Mouse (Mus musculus): ENCODE results near the gene Ptprk. TPM values are rescaled to one million over a fixed set of nuclear protein-coding genes. Genes with fewer than 3 reads are reported as not detected.

Ptprk gene
- 41.9 and 44.0 TPM in 2 replicates for polyA plus RNA-seq (2014; fragmentation: Nextera tagmentation; extraction: Ambion mirVana)

DNA sequence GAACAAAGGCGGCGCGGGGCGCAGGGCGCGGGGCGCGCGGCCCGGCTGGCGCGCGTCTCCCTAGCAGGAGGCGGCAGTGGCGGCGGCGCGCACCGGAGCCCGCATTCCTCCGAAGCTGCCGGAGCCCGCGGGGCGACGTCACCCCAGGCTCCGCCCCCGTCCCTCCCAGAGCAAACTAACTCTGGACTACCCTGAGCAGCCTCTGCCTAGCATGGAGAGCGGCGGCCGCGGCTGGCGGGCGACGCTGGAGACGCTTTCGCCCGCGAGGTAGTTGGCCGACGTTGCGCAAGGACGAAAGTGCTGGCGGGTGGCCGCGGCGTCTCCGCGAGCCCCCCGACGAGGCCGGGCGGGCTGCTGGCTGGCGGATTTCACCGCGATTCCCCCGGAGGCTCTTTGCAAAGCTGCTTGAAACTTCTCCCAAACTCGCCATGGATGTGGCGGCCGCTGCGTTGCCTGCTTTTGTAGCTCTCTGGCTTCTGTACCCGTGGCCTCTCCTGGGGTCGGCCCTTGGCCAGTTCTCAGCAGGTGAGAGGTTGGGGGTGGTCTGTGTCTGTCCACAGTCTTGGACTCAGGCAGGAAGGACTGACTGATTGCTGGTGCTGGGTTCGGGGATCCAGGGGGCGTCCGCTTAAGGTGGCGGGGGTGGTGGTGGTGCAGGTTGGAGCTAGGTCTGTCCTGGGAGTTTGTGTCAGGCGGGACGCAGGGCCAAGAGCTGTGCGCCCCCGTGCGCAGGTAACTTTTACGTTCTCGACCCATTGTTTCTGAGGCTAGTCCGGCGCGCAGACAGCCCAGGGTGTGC, at the start of gene Ptprk:
Ptprk (plus strand) TSS at position 168 of the 799 bp plus-strand sequence.
- peak within 1 kb of the TSS; percentile 75 for H3K4me3 ChIP-seq (ENCODE audit: low read depth, low read length)
- peak within 1 kb of the TSS; percentile 82 for H3K4me2 ChIP-seq (ENCODE audit: low read length)
- H3K9ac ChIP-seq (ENCODE audit: low read length): peak within 1 kb of the TSS; percentile 91
- H3K4me1 ChIP-seq (replicated peaks; ENCODE audit: control insufficient read depth, insufficient read depth, low read length): peaks cover 15% of the 10 kb centered on the region; the same call in 1 of the 2 replicates
- H3K27ac ChIP-seq (ENCODE audit: low read depth): peak within 1 kb of the TSS; percentile 92
- WGBS: under 1% methylated on average over 77 of the region's 77 CpGs
- no peaks in the 10 kb centered on the region for H3K9me3 ChIP-seq (ENCODE audit: control insufficient read depth, low read length)
- H3K27me3 ChIP-seq (replicated peaks; ENCODE audit: control insufficient read depth, insufficient read depth, low read length): no peaks in the 10 kb centered on the region
- no peaks in the 10 kb centered on the region for H3K36me3 ChIP-seq (ENCODE audit: control insufficient read depth, insufficient read depth, low read length)
- ATAC-seq (replicated peaks; ENCODE audit: low FRiP score, low TSS enrichment, low read depth) (peak; percentile 97), DNase-seq (ENCODE audit: low spot score) (peak; percentile 95)

DNA sequence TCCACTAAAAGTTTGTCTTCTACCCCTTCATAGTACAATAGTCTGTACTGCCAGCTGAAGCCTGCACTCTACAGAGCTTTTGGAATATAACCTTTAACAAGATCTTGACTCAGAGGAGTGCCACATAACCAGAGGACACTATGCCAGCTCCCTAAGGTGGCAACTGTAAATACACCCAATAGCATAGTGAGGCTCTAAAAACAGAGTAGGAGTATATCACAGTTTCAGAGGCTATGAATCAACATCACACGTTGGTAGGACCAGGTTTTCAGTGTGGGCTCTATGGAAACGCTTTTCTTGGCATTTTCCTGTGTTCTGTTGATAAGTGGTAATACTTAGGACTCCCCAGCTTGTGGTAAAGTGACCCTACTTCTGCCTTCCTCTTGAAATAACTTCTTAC, 46.8 kb upstream of the Ptprk start:
- Histone ChIP-seq H3K27ac (ENCODE audit: low read depth) (no peak overlapping the region), H3K4me1 (replicated peaks; ENCODE audit: control insufficient read depth, insufficient read depth, low read length) (no peaks in the 10 kb centered on the region), H3K27me3 (replicated peaks; ENCODE audit: control insufficient read depth, insufficient read depth, low read length) (no peaks in the 10 kb centered on the region), H3K9me3 (ENCODE audit: control insufficient read depth, low read length) (no peaks in the 10 kb centered on the region), H3K36me3 (ENCODE audit: control insufficient read depth, insufficient read depth, low read length) (no peaks in the 10 kb centered on the region), H3K4me2 (ENCODE audit: low read length) (no peak overlapping the region), H3K4me3 (ENCODE audit: low read depth, low read length) (no peak overlapping the region), H3K9ac (ENCODE audit: low read length) (no peak overlapping the region)
- DNase-seq (ENCODE audit: low spot score): no peak
- 72% methylated on average over 2 of the region's 2 CpGs for WGBS
- no peak for ATAC-seq (replicated peaks; ENCODE audit: low FRiP score, low TSS enrichment, low read depth)

DNA sequence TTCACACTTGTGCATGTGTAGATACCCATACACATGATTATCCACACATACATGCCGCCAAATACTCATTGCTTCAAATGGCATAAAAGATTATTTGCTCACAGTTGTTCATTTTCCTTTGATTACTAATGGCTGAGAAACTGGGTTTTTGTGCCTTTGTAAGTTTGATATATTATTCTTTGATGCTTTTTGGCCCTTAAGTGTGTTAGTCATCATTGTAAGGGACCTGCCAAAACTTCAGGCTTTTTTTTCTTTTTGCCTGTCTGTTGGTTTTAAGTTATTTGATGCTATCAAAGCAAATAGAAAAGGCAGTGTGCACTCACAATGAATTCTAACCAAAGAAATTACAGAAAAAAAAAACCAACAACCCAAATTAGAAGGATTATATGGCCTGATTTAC, 38.2 kb upstream of the Ptprk start:
- Histone ChIP-seq H3K4me1 (replicated peaks; ENCODE audit: control insufficient read depth, insufficient read depth, low read length) (no peaks in the 10 kb centered on the region), H3K4me3 (ENCODE audit: low read depth, low read length) (no peak overlapping the region), H3K9me3 (ENCODE audit: control insufficient read depth, low read length) (no peaks in the 10 kb centered on the region), H3K27ac (ENCODE audit: low read depth) (no peak overlapping the region), H3K9ac (ENCODE audit: low read length) (no peak overlapping the region), H3K36me3 (ENCODE audit: control insufficient read depth, insufficient read depth, low read length) (no peaks in the 10 kb centered on the region), H3K27me3 (replicated peaks; ENCODE audit: control insufficient read depth, insufficient read depth, low read length) (no peaks in the 10 kb centered on the region), H3K4me2 (ENCODE audit: low read length) (no peak overlapping the region)
- DNase-seq (ENCODE audit: low spot score): no peak
- no peak for ATAC-seq (replicated peaks; ENCODE audit: low FRiP score, low TSS enrichment, low read depth)
- 90% methylated on average over 1 of the region's 1 CpGs for WGBS

DNA sequence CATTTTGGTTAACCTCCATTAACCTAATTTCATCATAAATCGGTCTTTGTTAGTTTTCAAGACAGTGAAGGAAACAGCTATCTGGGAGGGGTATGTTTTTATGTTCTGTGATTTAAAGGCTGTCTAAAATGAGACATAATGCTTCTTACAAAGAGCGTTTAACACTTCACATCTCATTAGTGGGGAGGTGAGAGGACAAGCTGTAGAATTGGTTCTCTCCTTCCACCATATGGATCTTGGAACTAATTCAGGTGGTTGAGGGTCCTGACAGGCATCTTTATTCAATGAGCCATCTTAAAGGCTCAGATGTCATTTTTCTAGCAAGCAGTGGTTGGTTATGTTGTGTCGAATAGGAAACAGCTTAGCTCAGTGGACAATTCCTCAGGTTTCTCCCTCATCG, 19.9 kb upstream of the Ptprk start:
- no peaks in the 10 kb centered on the region for H3K36me3 ChIP-seq (ENCODE audit: control insufficient read depth, insufficient read depth, low read length)
- H3K4me1 ChIP-seq (replicated peaks; ENCODE audit: control insufficient read depth, insufficient read depth, low read length): no peaks in the 10 kb centered on the region
- no peak for ATAC-seq (replicated peaks; ENCODE audit: low FRiP score, low TSS enrichment, low read depth)
- no peak overlapping the region for H3K4me2 ChIP-seq (ENCODE audit: low read length)
- no peak overlapping the region for H3K4me3 ChIP-seq (ENCODE audit: low read depth, low read length)
- WGBS: 63% methylated on average over 4 of the region's 4 CpGs
- no peaks in the 10 kb centered on the region for H3K9me3 ChIP-seq (ENCODE audit: control insufficient read depth, low read length)
- no peak overlapping the region for H3K9ac ChIP-seq (ENCODE audit: low read length)
- DNase-seq (ENCODE audit: low spot score): no peak
- H3K27me3 ChIP-seq (replicated peaks; ENCODE audit: control insufficient read depth, insufficient read depth, low read length): no peaks in the 10 kb centered on the region
- no peak overlapping the region for H3K27ac ChIP-seq (ENCODE audit: low read depth)

DNA sequence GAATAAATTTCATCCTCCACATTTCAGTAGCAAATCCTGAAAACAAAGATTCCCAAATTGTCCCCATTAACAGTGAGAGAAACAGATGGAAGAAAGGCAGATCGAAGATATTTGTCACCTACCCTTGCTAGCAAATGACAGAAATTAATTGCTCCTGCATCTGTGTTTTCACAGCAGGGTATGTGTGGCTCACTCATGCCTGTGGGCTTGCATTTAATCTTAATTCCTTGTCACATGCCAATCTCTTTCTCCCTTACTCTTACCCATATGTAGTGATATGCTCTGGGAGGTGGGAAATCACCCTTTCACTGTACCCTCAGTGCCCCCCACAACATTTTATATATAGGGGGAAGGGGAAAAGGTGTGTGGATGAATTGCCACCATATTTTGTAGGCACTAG, 15.4 kb upstream of the Ptprk start:
- WGBS: 95% methylated on average over 1 of the region's 1 CpGs

DNA sequence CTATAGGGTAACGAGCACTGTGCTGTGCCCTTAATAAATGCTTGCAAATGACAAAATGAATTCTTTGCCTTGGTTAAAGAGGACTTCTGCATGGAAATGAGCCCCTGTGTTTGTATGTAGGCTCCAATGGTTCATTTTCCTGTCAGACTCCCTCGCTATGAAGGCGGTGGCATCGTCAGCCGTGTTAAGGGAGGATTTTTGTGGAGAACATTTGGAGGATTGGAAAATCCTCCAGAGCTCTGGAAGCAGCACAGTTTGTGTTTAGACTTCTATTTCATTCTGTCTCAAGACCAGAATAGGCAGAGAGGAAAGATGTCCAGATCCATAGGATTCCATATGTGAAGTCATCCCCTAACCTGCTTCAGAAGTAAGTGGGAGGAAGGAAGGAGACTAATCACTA, 6.6 kb upstream of the Ptprk start:
- H3K4me2 ChIP-seq (ENCODE audit: low read length): no peak overlapping the region
- ATAC-seq (replicated peaks; ENCODE audit: low FRiP score, low TSS enrichment, low read depth) (no peak), DNase-seq (ENCODE audit: low spot score) (no peak)
- no peak overlapping the region for H3K4me3 ChIP-seq (ENCODE audit: low read depth, low read length)
- no peaks in the 10 kb centered on the region for H3K4me1 ChIP-seq (replicated peaks; ENCODE audit: control insufficient read depth, insufficient read depth, low read length)
- no peaks in the 10 kb centered on the region for H3K27me3 ChIP-seq (replicated peaks; ENCODE audit: control insufficient read depth, insufficient read depth, low read length)
- H3K9me3 ChIP-seq (ENCODE audit: control insufficient read depth, low read length): no peaks in the 10 kb centered on the region
- no peak overlapping the region for H3K27ac ChIP-seq (ENCODE audit: low read depth)
- WGBS: 83% methylated on average over 5 of the region's 5 CpGs
- no peaks in the 10 kb centered on the region for H3K36me3 ChIP-seq (ENCODE audit: control insufficient read depth, insufficient read depth, low read length)
- H3K9ac ChIP-seq (ENCODE audit: low read length): no peak overlapping the region

More for the DNA sequence above, 15.4 kb upstream of the Ptprk start:
- no peaks in the 10 kb centered on the region for H3K4me1 ChIP-seq (replicated peaks; ENCODE audit: control insufficient read depth, insufficient read depth, low read length)
- no peak overlapping the region for H3K4me2 ChIP-seq (ENCODE audit: low read length)
- H3K36me3 ChIP-seq (ENCODE audit: control insufficient read depth, insufficient read depth, low read length): no peaks in the 10 kb centered on the region
- DNase-seq (ENCODE audit: low spot score): no peak
- no peak overlapping the region for H3K4me3 ChIP-seq (ENCODE audit: low read depth, low read length)
- ATAC-seq (replicated peaks; ENCODE audit: low FRiP score, low TSS enrichment, low read depth): no peak
- H3K27me3 ChIP-seq (replicated peaks; ENCODE audit: control insufficient read depth, insufficient read depth, low read length): no peaks in the 10 kb centered on the region
- no peaks in the 10 kb centered on the region for H3K9me3 ChIP-seq (ENCODE audit: control insufficient read depth, low read length)
- no peak overlapping the region for H3K9ac ChIP-seq (ENCODE audit: low read length)
- no peak overlapping the region for H3K27ac ChIP-seq (ENCODE audit: low read depth)

DNA sequence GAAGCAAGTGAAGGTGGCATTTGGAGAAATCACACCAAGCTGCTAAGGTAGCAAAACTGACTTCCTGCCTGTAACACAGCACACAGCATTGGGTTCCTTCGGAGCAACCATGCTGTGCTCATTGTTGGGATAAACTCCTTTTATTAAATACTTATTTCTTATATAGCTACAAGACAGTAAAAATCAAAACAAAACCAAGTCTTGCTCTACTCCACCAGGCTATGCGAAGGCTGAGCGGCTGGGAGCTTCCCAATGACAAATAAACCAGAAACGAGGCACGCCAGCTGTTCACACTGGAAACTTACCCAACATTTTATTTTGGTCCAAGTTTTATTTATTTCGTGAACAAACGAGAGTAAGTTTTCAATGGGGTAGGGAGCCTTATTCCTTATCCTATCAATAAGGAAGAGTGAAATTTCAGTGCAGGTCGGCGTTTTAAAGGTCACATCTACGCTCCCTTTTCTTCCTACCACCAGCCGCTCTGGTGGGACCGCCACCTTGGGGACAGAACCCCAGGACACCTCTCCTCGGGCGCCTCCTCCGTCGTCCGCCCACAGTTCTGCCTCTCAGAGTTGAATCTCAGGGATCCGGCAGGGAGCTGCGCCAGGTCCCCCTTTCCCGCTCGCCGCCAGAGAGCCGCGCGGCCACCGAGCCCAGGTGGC, 498 bp upstream of the Ptprk start:
- peak; percentile 77 for DNase-seq (ENCODE audit: low spot score)
- H3K4me1 ChIP-seq (replicated peaks; ENCODE audit: control insufficient read depth, insufficient read depth, low read length): peaks cover 15% of the 10 kb centered on the region; the same call in 1 of the 2 replicates
- no peaks in the 10 kb centered on the region for H3K27me3 ChIP-seq (replicated peaks; ENCODE audit: control insufficient read depth, insufficient read depth, low read length)
- WGBS: under 1% methylated on average over 26 of the region's 26 CpGs
- peak overlapping the region; percentile 92 for H3K27ac ChIP-seq (ENCODE audit: low read depth)
- ATAC-seq (replicated peaks; ENCODE audit: low FRiP score, low TSS enrichment, low read depth): peak; percentile 63
- peak overlapping the region; percentile 82 for H3K4me2 ChIP-seq (ENCODE audit: low read length)
- H3K36me3 ChIP-seq (ENCODE audit: control insufficient read depth, insufficient read depth, low read length): no peaks in the 10 kb centered on the region
- H3K9me3 ChIP-seq (ENCODE audit: control insufficient read depth, low read length): no peaks in the 10 kb centered on the region
- peak overlapping the region; percentile 75 for H3K4me3 ChIP-seq (ENCODE audit: low read depth, low read length)
- peak overlapping the region; percentile 91 for H3K9ac ChIP-seq (ENCODE audit: low read length)

DNA sequence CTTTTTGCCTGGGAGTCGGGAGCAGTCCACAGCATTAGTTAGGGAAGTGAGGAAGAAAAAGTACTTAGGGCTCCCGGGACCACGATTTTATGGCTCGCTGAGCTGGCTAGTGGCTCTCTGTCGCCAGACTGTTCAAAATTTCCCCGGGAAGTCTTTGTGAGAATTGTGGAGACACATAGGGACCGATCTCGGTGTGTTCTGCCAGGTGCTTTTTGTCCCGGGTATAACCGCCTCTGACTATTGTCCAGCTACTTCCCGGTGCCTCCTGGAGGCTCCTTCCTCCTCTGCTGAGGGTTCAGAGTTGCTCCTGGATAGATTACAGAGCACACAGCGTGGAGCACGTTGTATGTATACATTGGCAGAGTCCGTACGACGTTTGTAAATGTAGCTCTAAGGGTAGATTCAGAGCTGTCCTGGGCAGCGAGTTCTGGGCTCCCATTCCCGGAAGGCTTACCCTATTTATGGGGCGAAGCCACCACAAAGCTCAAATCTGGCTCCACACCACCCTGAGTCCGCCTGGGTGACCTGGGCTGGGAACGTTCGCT, 943 bp downstream of the Ptprk start:
- H3K9me3 ChIP-seq (ENCODE audit: control insufficient read depth, low read length): no peaks in the 10 kb centered on the region
- peaks cover 15% of the 10 kb centered on the region; the same call in 1 of the 2 replicates for H3K4me1 ChIP-seq (replicated peaks; ENCODE audit: control insufficient read depth, insufficient read depth, low read length)
- no peaks in the 10 kb centered on the region for H3K36me3 ChIP-seq (ENCODE audit: control insufficient read depth, insufficient read depth, low read length)
- peak overlapping the region; percentile 75 for H3K4me3 ChIP-seq (ENCODE audit: low read depth, low read length)
- WGBS: 0% methylated on average over 22 of the region's 22 CpGs
- DNase-seq (ENCODE audit: low spot score) (peak; percentile 84), ATAC-seq (replicated peaks; ENCODE audit: low FRiP score, low TSS enrichment, low read depth) (peak; percentile 30; the same call in 1 of the 2 replicates)
- H3K4me2 ChIP-seq (ENCODE audit: low read length): peak overlapping the region; percentile 82
- no peaks in the 10 kb centered on the region for H3K27me3 ChIP-seq (replicated peaks; ENCODE audit: control insufficient read depth, insufficient read depth, low read length)
- peak overlapping the region; percentile 91 for H3K9ac ChIP-seq (ENCODE audit: low read length)
- H3K27ac ChIP-seq (ENCODE audit: low read depth): peak overlapping the region; percentile 92
